Mouse (Mus musculus): ENCODE measurements around the gene Rsf1. TPM values are rescaled to one million over a fixed set of nuclear protein-coding genes. Genes with fewer than 3 reads are reported as not detected.

Gene Rsf1
- polyA plus RNA-seq, 1 experiment from 2014 or later, result 23.6 TPM

DNA sequence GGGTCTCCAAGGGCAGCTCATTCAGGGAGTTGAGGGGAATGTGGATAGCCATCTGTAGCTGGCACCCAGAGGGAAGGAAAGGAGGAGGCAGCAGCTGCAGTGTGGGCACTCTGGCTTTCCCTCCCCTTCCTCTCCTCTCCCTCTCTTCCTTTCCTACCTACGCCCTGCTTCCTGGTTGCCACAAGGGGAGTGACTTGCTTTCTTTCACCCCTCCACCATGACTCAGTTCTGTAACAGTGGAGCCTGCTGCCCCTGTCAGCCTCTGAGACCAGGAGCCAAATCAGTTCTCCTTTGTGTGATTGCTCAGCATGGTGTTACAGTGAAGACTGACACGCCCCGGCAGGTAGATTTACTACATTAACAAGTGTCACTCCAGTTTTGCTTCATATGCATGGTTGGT lies 129.5 kb downstream of the Rsf1 start:
- WGBS, result 93% methylated on average over 3 of the region's 3 CpGs
- no peak overlapping the region for H3K4me3 ChIP-seq
- H3K27me3 ChIP-seq (ENCODE audit: low read depth, poor library complexity, severe bottlenecking), result no peaks in the 10 kb centered on the region
- no peaks in the 10 kb centered on the region for H3K4me1 ChIP-seq
- H3K9me3 ChIP-seq (replicated peaks), result no peaks in the 10 kb centered on the region
- H3K36me3 ChIP-seq, result peaks cover 71% of the 10 kb centered on the region
- no peak for DNase-seq (ENCODE audit: low spot score)
- H3K27ac ChIP-seq (replicated peaks), result no peak overlapping the region

- 92% methylated on average over 5 of the region's 5 CpGs for WGBS
- peaks cover 89% of the 10 kb centered on the region for H3K36me3 ChIP-seq
- H3K4me3 ChIP-seq, result no peak overlapping the region
- H3K27me3 ChIP-seq (ENCODE audit: low read depth, poor library complexity, severe bottlenecking), result no peaks in the 10 kb centered on the region
- no peak for DNase-seq (ENCODE audit: low spot score)
- no peaks in the 10 kb centered on the region for H3K4me1 ChIP-seq
- H3K27ac ChIP-seq (replicated peaks), result no peak overlapping the region
- H3K9me3 ChIP-seq (replicated peaks), result no peaks in the 10 kb centered on the region
Measured at GRCm38 (mm10) chr7:97714651-97715050, 135.0 kb downstream of the Rsf1 start.

DNA sequence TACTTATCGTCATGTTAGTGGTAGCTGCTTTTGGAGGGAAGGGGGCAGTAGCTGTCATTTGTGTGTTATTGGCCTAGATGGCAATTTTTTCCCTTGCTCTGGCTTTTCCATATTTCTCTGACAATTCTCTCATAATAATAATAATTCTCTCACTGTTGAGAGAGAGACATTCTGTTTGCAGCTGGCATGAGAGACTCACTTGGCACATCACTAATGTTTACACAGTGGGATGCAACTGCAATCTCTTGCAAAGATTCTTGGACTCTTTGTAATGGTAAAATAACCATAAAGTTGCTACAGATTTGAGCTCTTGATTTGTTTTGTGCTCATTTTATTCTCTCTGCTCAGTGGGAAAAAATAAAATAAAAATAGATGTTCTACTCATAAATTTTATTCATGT lies 137.6 kb downstream of the Rsf1 start:
- peaks cover 89% of the 10 kb centered on the region for H3K36me3 ChIP-seq
- WGBS, result 91% methylated on average over 1 of the region's 1 CpGs
- no peaks in the 10 kb centered on the region for H3K9me3 ChIP-seq (replicated peaks)

GRCm38 (mm10) chr7:97719078-97719477 lies 139.4 kb downstream of the Rsf1 start:
- no peaks in the 10 kb centered on the region for H3K27me3 ChIP-seq (ENCODE audit: low read depth, poor library complexity, severe bottlenecking)
- H3K36me3 ChIP-seq, result peaks cover 83% of the 10 kb centered on the region
- H3K9me3 ChIP-seq (replicated peaks), result no peaks in the 10 kb centered on the region
- 75% methylated on average over 5 of the region's 5 CpGs for WGBS
- H3K27ac ChIP-seq (replicated peaks), result no peak overlapping the region
- no peaks in the 10 kb centered on the region for H3K4me1 ChIP-seq
- no peak for DNase-seq (ENCODE audit: low spot score)
- H3K4me3 ChIP-seq, result no peak overlapping the region

More for the DNA sequence above, 137.6 kb downstream of the Rsf1 start:
- Histone ChIP-seq H3K4me3 (no peak overlapping the region), H3K27me3 (ENCODE audit: low read depth, poor library complexity, severe bottlenecking) (no peaks in the 10 kb centered on the region), H3K27ac (replicated peaks) (no peak overlapping the region), H3K4me1 (no peaks in the 10 kb centered on the region)
- no peak for DNase-seq (ENCODE audit: low spot score)

DNA sequence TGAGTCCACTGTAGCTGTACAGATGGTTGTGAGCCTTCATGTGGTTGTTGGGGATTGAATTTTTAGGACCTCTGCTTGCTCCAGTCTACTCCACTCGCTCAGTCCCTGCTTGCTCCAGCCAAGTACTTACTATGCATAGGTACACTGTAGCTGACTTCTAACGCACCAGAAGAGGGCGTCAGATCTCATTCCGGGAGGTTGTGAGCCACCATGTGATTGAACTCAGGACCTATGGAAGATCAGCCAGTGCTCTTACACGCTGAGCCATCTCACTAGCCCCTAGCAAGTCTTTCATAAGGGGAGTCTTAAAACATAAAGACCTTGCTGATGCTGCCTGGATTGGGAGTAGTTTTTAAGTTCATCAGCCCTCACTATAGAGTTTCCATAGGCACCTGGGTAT lies 140.4 kb downstream of the Rsf1 start:
- Histone ChIP-seq H3K36me3 (peaks cover 76% of the 10 kb centered on the region), H3K27me3 (ENCODE audit: low read depth, poor library complexity, severe bottlenecking) (no peaks in the 10 kb centered on the region), H3K27ac (replicated peaks) (no peak overlapping the region), H3K4me1 (no peaks in the 10 kb centered on the region), H3K9me3 (replicated peaks) (no peaks in the 10 kb centered on the region), H3K4me3 (no peak overlapping the region)
- 81% methylated on average over 5 of the region's 5 CpGs for WGBS
- no peak for DNase-seq (ENCODE audit: low spot score)

DNA sequence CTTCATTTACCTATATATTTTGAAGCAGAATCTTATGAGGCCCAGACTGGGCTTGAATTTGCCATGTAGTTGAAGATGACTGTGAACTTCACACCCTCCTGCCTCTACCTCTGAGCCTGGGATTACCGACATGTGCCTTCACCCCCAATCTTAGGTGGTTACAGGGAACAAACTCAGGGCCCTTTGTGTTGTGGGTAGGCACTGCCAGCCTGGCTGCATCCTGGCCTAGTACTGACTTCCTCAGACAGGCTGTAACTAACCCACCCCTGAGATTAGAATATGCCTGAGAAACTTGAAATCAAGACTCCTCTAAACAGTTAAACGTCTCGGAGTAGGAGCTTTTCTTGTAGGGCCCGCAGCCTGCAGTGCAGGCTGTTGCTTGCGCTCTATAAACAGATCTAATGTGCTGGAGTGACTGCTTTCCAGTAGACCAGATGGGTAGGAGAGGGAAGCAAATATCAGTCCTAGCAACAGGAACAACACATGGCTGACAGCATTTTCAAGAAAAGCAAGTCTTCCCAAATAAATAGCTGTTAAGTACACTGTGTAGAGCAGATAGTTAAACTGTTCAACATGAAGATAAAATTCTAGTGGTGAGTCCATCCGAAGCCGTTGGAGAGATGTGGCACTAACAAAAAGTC lies 142.7 kb downstream of the Rsf1 start:
- Histone ChIP-seq H3K4me1 (0 out of 2 replicates have a peak, but pooled peaks cover 3% of the 10 kb centered on the region), H3K4me3 (no peak overlapping the region), H3K27me3 (ENCODE audit: low read depth, poor library complexity, severe bottlenecking) (no peaks in the 10 kb centered on the region), H3K9me3 (replicated peaks) (no peaks in the 10 kb centered on the region), H3K36me3 (peaks cover 70% of the 10 kb centered on the region), H3K27ac (replicated peaks) (no peak overlapping the region)
- DNase-seq (ENCODE audit: low spot score), result no peak
- WGBS, result 96% methylated on average over 7 of the region's 7 CpGs

DNA sequence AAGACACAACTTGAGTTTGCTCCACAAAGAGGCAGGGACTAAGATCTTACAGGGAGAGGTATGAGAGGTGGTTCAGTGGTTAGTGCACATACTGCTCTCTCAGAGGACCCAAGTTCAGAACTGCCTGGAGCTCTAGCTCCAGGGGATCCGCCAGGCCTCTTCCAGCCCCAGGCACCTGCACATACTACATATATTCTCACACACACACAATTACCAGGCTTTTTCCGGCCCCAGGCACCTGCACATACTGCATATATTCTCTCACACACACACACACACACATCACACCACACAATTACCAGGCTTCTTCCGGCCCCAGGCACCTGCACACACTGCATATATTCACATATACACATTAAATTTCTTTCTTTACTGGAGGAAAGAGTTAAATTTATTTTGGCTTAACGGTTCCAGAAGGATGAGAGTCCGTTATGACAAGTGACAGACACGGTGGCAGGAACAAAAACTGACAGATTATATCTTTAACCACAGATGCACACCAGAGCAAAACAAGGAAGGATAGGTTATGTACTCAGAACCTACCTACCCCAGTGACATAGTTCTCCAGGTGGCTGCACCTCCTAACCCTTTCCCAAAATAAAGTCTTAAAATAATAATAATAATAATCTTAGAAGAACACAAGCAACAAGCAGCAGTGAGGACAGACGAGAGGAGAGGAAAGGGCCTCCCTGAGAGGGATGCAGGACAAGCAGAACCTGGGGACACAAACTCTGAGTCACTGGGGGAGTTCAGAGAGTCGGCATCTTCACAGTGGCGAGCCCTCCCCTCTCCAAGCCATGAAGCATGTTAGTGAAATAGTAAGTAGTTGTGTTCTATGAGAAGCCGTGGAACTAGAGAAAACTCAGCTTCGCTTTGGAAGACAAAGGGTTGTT lies 144.2 kb downstream of the Rsf1 start:
- Histone ChIP-seq H3K4me3 (no peak overlapping the region), H3K27ac (replicated peaks) (no peak overlapping the region), H3K27me3 (ENCODE audit: low read depth, poor library complexity, severe bottlenecking) (no peaks in the 10 kb centered on the region), H3K4me1 (peaks cover 12% of the 10 kb centered on the region), H3K36me3 (peaks cover 55% of the 10 kb centered on the region), H3K9me3 (replicated peaks) (no peaks in the 10 kb centered on the region)
- no peak for DNase-seq (ENCODE audit: low spot score)
- WGBS, result 90% methylated on average over 11 of the region's 11 CpGs

GRCm38 (mm10) chr7:97725401-97725800 lies 145.7 kb downstream of the Rsf1 start:
- H3K27ac ChIP-seq (replicated peaks), result no peak overlapping the region
- no peaks in the 10 kb centered on the region for H3K9me3 ChIP-seq (replicated peaks)
- peaks cover 27% of the 10 kb centered on the region for H3K4me1 ChIP-seq
- H3K4me3 ChIP-seq, result no peak overlapping the region
- H3K27me3 ChIP-seq (ENCODE audit: low read depth, poor library complexity, severe bottlenecking), result no peaks in the 10 kb centered on the region
- DNase-seq (ENCODE audit: low spot score), result no peak
- 93% methylated on average over 6 of the region's 6 CpGs for WGBS
- peaks cover 40% of the 10 kb centered on the region for H3K36me3 ChIP-seq

- DNase-seq (ENCODE audit: low spot score), result no peak
- peaks cover 33% of the 10 kb centered on the region for H3K36me3 ChIP-seq
- H3K9me3 ChIP-seq (replicated peaks), result no peaks in the 10 kb centered on the region
- WGBS, result 82% methylated on average over 7 of the region's 7 CpGs
- no peaks in the 10 kb centered on the region for H3K27me3 ChIP-seq (ENCODE audit: low read depth, poor library complexity, severe bottlenecking)
- no peak overlapping the region for H3K4me3 ChIP-seq
- peaks cover 34% of the 10 kb centered on the region for H3K4me1 ChIP-seq
- no peak overlapping the region for H3K27ac ChIP-seq (replicated peaks)
Measured at GRCm38 (mm10) chr7:97726080-97726479, 146.4 kb downstream of the Rsf1 start.

GRCm38 (mm10) chr7:97726778-97727177 lies 147.1 kb downstream of the Rsf1 start:
- H3K27ac ChIP-seq (replicated peaks), result no peak overlapping the region
- H3K4me3 ChIP-seq, result no peak overlapping the region
- peaks cover 32% of the 10 kb centered on the region for H3K36me3 ChIP-seq
- DNase-seq (ENCODE audit: low spot score), result no peak
- H3K9me3 ChIP-seq (replicated peaks), result no peaks in the 10 kb centered on the region
- WGBS, result 66% methylated on average over 7 of the region's 7 CpGs
- peaks cover 40% of the 10 kb centered on the region for H3K4me1 ChIP-seq
- H3K27me3 ChIP-seq (ENCODE audit: low read depth, poor library complexity, severe bottlenecking), result no peaks in the 10 kb centered on the region

DNA sequence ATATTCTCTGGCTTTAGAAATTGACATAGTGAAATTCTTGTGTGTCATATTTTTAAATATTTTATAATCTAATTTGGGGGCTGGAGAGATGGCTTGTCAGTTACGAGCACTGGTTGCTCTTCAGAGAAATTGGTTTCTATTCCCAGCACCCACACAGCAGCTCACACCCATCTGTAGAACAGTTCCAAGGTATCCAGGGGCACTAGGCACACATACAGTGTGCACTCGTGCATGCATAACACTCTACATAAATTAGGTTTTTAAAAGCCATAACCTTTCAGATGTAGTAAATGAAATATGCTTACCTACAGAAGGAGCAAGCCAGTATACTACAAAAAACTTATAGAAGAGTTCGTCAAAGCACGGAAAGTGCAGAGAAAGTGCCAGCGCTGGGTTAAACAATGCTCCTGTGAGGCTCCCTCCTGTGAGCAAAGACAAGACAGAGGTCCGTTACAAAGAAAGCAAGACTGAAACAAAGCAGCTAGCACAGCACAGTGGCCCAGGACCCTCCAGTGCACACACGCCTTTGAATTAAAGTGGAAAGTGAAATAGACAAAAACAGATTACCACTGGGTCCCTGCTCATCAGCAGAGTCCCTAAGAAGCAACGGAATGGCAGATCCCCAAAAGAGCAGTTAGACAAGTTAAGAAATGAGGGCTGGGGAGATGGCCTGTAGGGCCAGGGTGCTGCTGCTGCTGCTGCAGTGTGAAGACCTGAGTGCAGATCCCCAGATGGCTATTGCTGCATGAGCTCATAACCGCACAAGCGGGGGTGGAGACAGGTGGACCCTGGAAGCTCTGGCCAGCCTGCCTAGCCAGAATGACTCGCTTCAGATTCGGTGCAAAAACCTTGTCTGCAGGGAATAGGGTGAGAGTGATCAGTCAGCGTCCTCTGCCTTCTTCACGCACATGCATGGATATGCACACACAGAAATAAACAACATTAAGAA lies 149.3 kb downstream of the Rsf1 start:
- Histone ChIP-seq H3K4me1 (peaks cover 42% of the 10 kb centered on the region), H3K9me3 (replicated peaks) (no peaks in the 10 kb centered on the region), H3K27me3 (ENCODE audit: low read depth, poor library complexity, severe bottlenecking) (no peaks in the 10 kb centered on the region), H3K27ac (replicated peaks) (peak overlapping the region; percentile 76), H3K36me3 (peaks cover 19% of the 10 kb centered on the region), H3K4me3 (0 out of 2 replicates have a peak overlapping the region, but pooled peaks have one; percentile 7)
- WGBS, result 32% methylated on average over 14 of the region's 14 CpGs
- DNase-seq (ENCODE audit: low spot score), result no peak

- Histone ChIP-seq H3K4me3 (no peak overlapping the region), H3K27me3 (ENCODE audit: low read depth, poor library complexity, severe bottlenecking) (no peaks in the 10 kb centered on the region), H3K9me3 (replicated peaks) (no peaks in the 10 kb centered on the region), H3K4me1 (peaks cover 50% of the 10 kb centered on the region), H3K27ac (replicated peaks) (no peak overlapping the region), H3K36me3 (peaks cover 12% of the 10 kb centered on the region)
- peak; percentile 56 for DNase-seq (ENCODE audit: low spot score)
- 43% methylated on average over 3 of the region's 3 CpGs for WGBS
Measured at GRCm38 (mm10) chr7:97730427-97730826, 150.7 kb downstream of the Rsf1 start.
